Mouse (Mus musculus) gastrocnemius, postnatal 36 days (tissue): ENCODE measurements around the gene Kmt5a. TPM values are rescaled to one million over a fixed set of nuclear protein-coding genes. Genes with fewer than 3 reads are reported as not detected.
"Not testable (repeated sequence)": the region's sequence is repeated elsewhere in the genome, so short reads cannot be mapped to it uniquely, and the experiment has no call there.

Source experiments
- DNase-seq, 2 experiments: peaks; one replicate each; pipeline ENCODE4 v3.0.0; 2022
- intact Hi-C: fragments of 180-260 bp; cut with DNase I; formaldehyde crosslinking; loops from one replicate; pipeline ENCODE4 v1.15.1; 2025
- total RNA-seq, 2 experiments: library from RNA; stranded (reverse); gene quantifications; 2 replicates each; pipeline ENCODE4 v1.2.3; 2021

Kmt5a gene
- total RNA-seq, 2 experiments from 2014 or later, result 182 to 256 TPM

- peak; percentile 62 to 64 for DNase-seq
- intact Hi-C loops, result no loop called here
Observed at GRCm38 (mm10) chr5:124444661-124445561, 5.2 kb downstream of the Kmt5a start.

GRCm38 (mm10) chr5:124445621-124446293 lies 6.0 kb downstream of the Kmt5a start:
- intact Hi-C loops, result no loop called here
- peak in 1 of 2 experiments; percentile 44 for DNase-seq

GRCm38 (mm10) chr5:124446301-124446881 lies 6.7 kb downstream of the Kmt5a start:
- DNase-seq, result peak; percentile 56 to 60

GRCm38 (mm10) chr5:124449494-124449893 lies 9.8 kb downstream of the Kmt5a start:
- intact Hi-C loops, result loop anchor here (2.0 kb wide), 1 partner anchor 29 kb away; the partner anchor contains the start of gene Rilpl2
- no peak for DNase-seq

More at GRCm38 (mm10) chr5:124446301-124446881, 6.7 kb downstream of the Kmt5a start:
- intact Hi-C loops, result no loop called here

GRCm38 (mm10) chr5:124450051-124450450 lies 10.3 kb downstream of the Kmt5a start:
- intact Hi-C loops, result no loop called here
- no peak for DNase-seq

- intact Hi-C loops, result no loop called here
Observed at GRCm38 (mm10) chr5:124450641-124451340, 11.1 kb downstream of the Kmt5a start.

GRCm38 (mm10) chr5:124452494-124453228 lies 12.9 kb downstream of the Kmt5a start:
- intact Hi-C loops, result no loop called here
- DNase-seq, result no peak

More at GRCm38 (mm10) chr5:124450641-124451340, 11.1 kb downstream of the Kmt5a start:
- no peak for DNase-seq

- no peak for DNase-seq
Observed at GRCm38 (mm10) chr5:124453339-124454081, 13.8 kb downstream of the Kmt5a start.

GRCm38 (mm10) chr5:124454082-124454419 lies 14.3 kb downstream of the Kmt5a start:
- no peak for DNase-seq
- intact Hi-C loops, result no loop called here

More at GRCm38 (mm10) chr5:124453339-124454081, 13.8 kb downstream of the Kmt5a start:
- intact Hi-C loops, result no loop called here

- DNase-seq, result no peak
- intact Hi-C loops, result loop anchor here (2.0 kb wide), 1 partner anchor 16 kb away; no protein-coding TSS in a partner anchor
Observed at GRCm38 (mm10) chr5:124456762-124457161, 17.0 kb downstream of the Kmt5a start.

- intact Hi-C loops, DNase-seq: not testable (repeated sequence)
Observed at GRCm38 (mm10) chr5:124460922-124461321, 21.2 kb downstream of the Kmt5a start.

- DNase-seq, result no peak
- intact Hi-C loops, result no loop called here
Observed at GRCm38 (mm10) chr5:124462297-124463025, 22.7 kb downstream of the Kmt5a start.

GRCm38 (mm10) chr5:124463462-124463861 lies 23.7 kb downstream of the Kmt5a start:
- DNase-seq, result no peak

GRCm38 (mm10) chr5:124464905-124465304 lies 25.2 kb downstream of the Kmt5a start:
- intact Hi-C loops, result no loop called here
- no peak for DNase-seq

More at GRCm38 (mm10) chr5:124463462-124463861, 23.7 kb downstream of the Kmt5a start:
- intact Hi-C loops, result no loop called here

- intact Hi-C loops, result no loop called here
- DNase-seq, result no peak
Observed at GRCm38 (mm10) chr5:124467766-124468165, 28.0 kb downstream of the Kmt5a start.

- intact Hi-C loops, result no loop called here
- DNase-seq, result no peak
Observed at GRCm38 (mm10) chr5:124468365-124468764, 28.6 kb downstream of the Kmt5a start.

- intact Hi-C loops, result no loop called here
- no peak for DNase-seq
Observed at GRCm38 (mm10) chr5:124469486-124469885, 29.8 kb downstream of the Kmt5a start.

- intact Hi-C loops, result no loop called here
- DNase-seq, result no peak
Observed at GRCm38 (mm10) chr5:124470591-124471171, 31.0 kb downstream of the Kmt5a start.
